Mouse (Mus musculus): Measurements from ENCODE around the gene Itgb1.
A peak's percentile ranks its signal among the peaks of the same experiment; 100 is the strongest.

Gene Itgb1

DNA sequence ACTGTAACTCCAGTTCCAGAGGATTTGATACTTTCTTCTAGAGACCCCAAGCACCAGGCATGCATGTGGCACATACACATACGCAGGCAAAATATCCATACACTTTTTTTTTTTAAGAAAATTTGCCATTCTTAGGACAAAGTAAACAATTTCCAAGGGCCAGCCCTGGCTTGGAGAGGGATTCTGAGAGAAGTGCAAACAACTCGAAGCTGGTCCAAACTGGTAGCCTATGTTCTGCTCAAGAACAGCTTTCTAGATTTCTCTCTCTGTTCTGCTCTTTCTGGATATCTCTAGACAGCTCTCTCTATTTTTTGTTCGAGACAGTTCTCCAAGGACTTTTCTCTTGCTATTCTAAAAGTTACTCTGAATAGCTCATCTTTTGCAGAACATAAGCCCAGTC, 3.5 kb upstream of the Itgb1 start:
- DNase-seq (ENCODE audit: low read depth), result no peak

DNA sequence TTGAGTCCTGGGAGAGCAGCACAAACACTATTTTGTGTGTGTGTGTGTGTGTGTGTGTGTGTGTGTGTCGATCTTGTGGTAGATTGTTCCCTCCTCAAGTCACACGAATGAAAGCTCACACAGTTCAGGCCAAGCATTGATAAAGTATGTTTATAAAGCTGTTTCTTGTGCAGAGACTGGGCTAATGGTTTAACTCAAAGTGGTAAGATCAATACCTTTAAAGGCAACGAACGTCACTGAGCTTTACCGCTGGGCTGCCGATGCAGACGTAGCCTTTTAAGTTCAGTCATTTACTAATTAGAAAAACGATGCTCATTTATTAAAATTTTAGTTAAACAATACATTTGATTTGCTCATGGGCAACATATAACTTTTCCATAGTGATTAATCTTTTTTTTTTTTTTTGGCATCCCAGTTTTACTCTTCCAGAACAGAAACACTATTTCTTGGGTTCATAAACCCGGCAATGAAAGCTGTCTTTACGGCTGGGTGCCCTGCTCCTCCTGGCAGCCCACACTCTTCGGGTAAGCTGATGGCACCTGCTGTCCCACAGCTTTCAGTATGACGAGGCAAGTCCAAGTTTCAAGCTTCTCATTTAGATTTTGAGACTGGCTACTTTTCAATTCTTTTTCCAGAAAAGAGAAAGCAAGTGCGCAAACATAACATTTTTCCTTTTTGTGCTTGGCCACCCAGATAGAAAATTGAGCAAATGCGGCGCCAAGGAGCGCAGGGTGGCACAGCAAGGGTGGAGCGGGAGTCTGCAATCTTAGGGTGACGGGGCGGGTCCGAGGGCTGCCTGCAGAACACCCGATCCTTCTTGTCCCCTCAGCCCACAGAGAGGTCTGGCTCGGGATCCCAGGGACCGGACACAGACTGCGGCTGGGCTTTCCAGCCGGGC, 596 bp upstream of the Itgb1 start:
- DNase-seq (ENCODE audit: low read depth), result no peak

GRCm38 (mm10) chr8:128686429-128686990, 1.1 kb downstream of the Itgb1 start:
- DNase-seq (ENCODE audit: low read depth), result no peak

- DNase-seq (ENCODE audit: low read depth), result no peak
These were observed 3.2 kb downstream of the Itgb1 start for GRCm38 (mm10) chr8:128688679-128689078.

- no peak for DNase-seq (ENCODE audit: low read depth)
These were observed 4.6 kb downstream of the Itgb1 start for GRCm38 (mm10) chr8:128690056-128690455.

DNA sequence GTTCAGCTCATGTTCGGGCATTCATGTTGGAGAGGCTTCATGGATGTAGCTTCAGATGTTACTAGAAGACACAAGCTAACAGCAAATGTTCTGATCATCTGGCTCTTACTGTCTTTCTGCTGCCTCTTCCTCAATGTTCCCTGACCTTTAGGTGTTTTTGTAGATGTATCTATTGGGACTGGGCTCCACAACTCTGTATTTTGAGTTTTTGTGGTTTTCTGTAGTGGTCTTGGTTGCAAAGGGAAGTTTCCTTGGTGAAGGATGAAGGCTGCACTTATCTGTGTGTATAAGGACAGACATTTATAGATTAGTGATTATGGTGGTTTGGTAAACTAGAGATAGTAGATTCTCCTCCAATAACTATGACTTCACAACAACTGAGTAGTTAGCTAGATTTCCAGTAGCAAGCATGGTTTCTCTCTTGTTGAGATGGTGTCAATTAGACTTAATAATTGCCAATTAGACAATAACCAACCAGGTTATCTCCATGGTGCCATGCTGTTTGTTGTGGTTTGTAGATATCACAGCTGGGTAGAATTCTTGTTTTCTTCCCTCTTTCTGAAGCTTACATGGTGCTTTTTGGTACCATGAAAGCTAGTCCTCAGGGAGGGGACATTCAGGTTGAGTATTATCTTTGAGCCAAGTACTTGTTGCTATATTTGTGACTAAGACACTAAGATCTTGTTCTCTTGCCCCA, 11.4 kb downstream of the Itgb1 start:
- DNase-seq (ENCODE audit: low read depth), result no peak

- no peak for DNase-seq (ENCODE audit: low read depth)
These were observed 12.5 kb downstream of the Itgb1 start for GRCm38 (mm10) chr8:128697945-128698344.

GRCm38 (mm10) chr8:128704376-128704775, 18.9 kb downstream of the Itgb1 start:
- no peak for DNase-seq (ENCODE audit: low read depth)

- DNase-seq (ENCODE audit: low read depth), result no peak
These were observed 19.4 kb downstream of the Itgb1 start for GRCm38 (mm10) chr8:128704836-128705235.

DNA sequence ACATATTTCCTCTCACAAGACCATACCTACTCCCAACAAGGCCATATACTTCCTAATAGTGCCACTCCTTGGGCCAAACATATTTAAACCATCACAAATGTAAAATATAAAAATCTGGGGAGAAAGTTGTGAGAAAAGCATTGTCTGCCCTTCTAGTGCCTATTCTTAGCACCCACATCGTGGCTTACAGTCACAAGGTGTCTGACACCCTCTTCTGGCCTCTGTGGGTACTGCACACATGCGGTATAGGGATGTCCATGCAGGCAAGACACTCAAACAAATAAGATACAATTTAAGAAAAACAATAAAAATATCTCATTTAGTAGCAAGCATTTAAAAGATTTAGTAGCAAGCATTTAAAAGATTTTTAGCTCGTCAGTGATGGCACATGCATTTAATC, 23.8 kb downstream of the Itgb1 start:
- peak; percentile 72 for DNase-seq (ENCODE audit: low read depth)

- no peak for DNase-seq (ENCODE audit: low read depth)
These were observed 30.7 kb downstream of the Itgb1 start for GRCm38 (mm10) chr8:128716184-128716583.

GRCm38 (mm10) chr8:128724819-128725218, 39.4 kb downstream of the Itgb1 start:
- peak; percentile 6 for DNase-seq (ENCODE audit: low read depth)

DNA sequence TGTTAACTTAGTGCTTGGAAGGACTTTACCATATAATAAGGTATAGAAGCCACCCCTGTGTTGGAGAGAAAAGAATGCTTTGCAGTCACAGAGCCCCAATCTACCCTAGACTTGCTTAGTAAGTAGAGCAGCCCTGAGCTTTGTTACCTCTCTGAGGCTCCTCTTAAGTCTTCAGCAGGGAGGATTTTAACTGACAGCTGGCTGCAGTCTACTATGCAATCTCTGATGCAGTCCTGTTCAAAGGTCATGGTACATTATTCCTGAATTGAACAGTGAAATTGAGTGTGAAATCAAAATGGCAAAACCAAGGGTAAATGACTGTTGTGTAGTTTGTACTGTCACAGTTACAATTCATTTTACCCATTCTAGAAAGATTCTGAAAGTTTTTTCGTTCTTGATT, 41.8 kb downstream of the Itgb1 start:
- DNase-seq (ENCODE audit: low read depth), result no peak

GRCm38 (mm10) chr8:128732254-128732653, 46.8 kb downstream of the Itgb1 start:
- no peak for DNase-seq (ENCODE audit: low read depth)

- no peak for DNase-seq (ENCODE audit: low read depth)
These were observed 48.7 kb downstream of the Itgb1 start for GRCm38 (mm10) chr8:128734118-128734517.

- no peak for DNase-seq (ENCODE audit: low read depth)
These were observed 50.2 kb downstream of the Itgb1 start for GRCm38 (mm10) chr8:128735692-128736091.
